Mouse (Mus musculus): ENCODE results near the gene Suclg1. TPM values are rescaled to one million over a fixed set of nuclear protein-coding genes. Genes with fewer than 3 reads are reported as not detected.

Suclg1 gene
- polyA plus RNA-seq, 1 experiment: 147 TPM

DNA sequence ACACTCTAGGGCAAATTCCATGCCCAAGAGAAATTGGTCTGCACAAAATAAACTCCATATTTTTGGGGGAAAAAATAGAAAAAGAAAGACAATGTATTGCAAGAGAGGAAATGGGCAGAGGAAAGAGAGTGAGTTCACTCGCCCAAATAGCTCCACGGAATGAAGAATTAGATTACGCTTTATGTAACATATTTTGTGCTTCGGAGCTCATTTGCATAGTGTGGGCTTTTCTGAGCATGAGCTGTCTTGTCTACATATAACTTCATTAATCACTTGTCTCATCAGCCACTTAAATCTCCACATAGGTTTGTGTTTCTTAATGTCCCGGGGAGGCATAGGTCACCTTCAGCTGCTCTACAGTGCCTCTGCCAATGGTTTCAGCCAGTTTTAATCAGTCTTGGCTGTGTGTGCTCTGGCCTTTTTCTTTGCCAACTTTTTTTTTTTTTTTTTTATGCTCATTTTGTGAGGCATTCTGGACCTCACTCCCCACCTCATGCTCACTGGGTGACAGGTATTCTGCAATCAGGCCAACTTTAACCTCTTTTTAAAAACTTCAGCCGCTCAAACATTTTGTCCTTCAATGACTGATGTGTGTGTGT is 13.8 kb upstream of the Suclg1 start:
- TF ChIP-seq E2F4 (IDR thresholded peaks at IDR 0.05; ENCODE audit: insufficient read depth): no peak
- TF ChIP-seq MAX (IDR thresholded peaks at IDR 0.05; ENCODE audit: low read depth): no peak
- TF ChIP-seq POLR2AphosphoS2 (IDR thresholded peaks at IDR 0.05; ENCODE audit: insufficient read length, low read depth): no peak
- no peak for TF ChIP-seq USF1 (IDR thresholded peaks at IDR 0.05; ENCODE audit: low read depth)
- TF ChIP-seq MYOG (IDR thresholded peaks at IDR 0.05; ENCODE audit: control insufficient read depth in 1 of 3, insufficient read depth in 1 of 3, insufficient read length in 2 of 3, low read depth in 2 of 3): no peak
- no peak for TF ChIP-seq TCF12 (IDR thresholded peaks at IDR 0.05; ENCODE audit: insufficient read depth, poor library complexity, severe bottlenecking)
- no peak for TF ChIP-seq MYOD1 (IDR thresholded peaks at IDR 0.05; ENCODE audit: control insufficient read depth in 1 of 3, insufficient read length in 2 of 3, low read depth in 2 of 3)
- no peak for TF ChIP-seq POLR2A (IDR thresholded peaks at IDR 0.05; ENCODE audit: insufficient read length, low read depth)
- no peak for TF ChIP-seq REST (IDR thresholded peaks at IDR 0.05; ENCODE audit: insufficient read depth, insufficient read length)
- TF ChIP-seq TCF3 (IDR thresholded peaks at IDR 0.05; ENCODE audit: insufficient read length, low read depth): no peak
- TF ChIP-seq SRF (IDR thresholded peaks at IDR 0.05; ENCODE audit: control insufficient read depth, insufficient read length, low read depth): no peak
- no peak for TF ChIP-seq CEBPB (IDR thresholded peaks at IDR 0.05; ENCODE audit: insufficient read depth, poor library complexity, severe bottlenecking)
- no peaks in the 10 kb centered on the region for H3K27me3 ChIP-seq (ENCODE audit: control insufficient read depth, insufficient read depth, insufficient read length)
- no peak overlapping the region for H3K4me3 ChIP-seq
- no peaks in the 10 kb centered on the region for H3K79me2 ChIP-seq (ENCODE audit: control insufficient read depth, insufficient read depth)
- H3ac ChIP-seq (ENCODE audit: control insufficient read depth, insufficient read length): no peak overlapping the region
- H3K36me3 ChIP-seq (ENCODE audit: control insufficient read depth, insufficient read depth): no peaks in the 10 kb centered on the region
- H3K4me2 ChIP-seq (ENCODE audit: low read depth): no peak overlapping the region

DNA sequence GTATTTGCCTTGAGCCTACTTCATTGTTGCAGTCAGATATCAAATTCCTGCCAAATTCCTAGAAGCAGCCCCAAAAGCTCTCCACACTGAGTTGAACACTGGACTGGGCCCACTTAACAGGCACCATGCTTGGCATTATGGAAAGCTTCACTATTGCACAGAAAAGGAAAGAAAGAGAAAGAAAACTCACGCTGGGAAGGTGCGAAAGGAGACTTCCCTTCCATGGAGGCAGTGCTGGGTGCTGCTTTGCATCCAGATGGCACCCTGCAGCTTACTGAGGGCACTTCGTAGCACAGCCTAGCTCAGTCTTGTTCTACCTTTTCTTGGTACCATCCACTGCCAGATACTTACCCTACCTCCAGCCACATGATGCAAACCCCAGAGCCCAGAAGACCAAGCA is 12.5 kb upstream of the Suclg1 start:
- Histone ChIP-seq H3K79me2 (ENCODE audit: control insufficient read depth, insufficient read depth) (no peaks in the 10 kb centered on the region), H3K27me3 (ENCODE audit: control insufficient read depth, insufficient read depth, insufficient read length) (no peaks in the 10 kb centered on the region)

DNA sequence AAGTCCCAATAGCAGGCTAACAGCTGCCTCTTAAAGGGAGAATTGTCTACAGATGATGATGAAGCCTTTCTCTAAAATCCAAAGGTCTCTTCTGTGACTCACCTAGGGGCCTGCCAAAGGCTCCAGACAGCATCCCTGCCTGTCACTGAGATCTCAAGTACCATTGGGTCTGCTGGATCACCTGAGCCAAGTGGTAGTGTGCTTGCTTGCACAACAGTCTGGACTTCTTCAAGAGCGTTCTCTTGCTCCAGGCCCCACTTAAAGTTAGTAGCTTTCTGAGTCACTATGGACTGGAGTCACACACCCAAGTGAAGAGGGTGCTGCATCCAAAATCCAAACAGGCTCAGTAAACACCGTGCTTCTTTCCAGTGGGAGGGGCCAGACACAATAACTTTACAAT is 1.4 kb upstream of the Suclg1 start:
- H3K79me2 ChIP-seq (ENCODE audit: control insufficient read depth, insufficient read depth): peaks cover 34% of the 10 kb centered on the region
- no peak overlapping the region for H3ac ChIP-seq (ENCODE audit: control insufficient read depth, insufficient read length)
- H3K4me2 ChIP-seq (ENCODE audit: low read depth): no peak overlapping the region
- TF ChIP-seq POLR2A (IDR thresholded peaks at IDR 0.05; ENCODE audit: insufficient read length, low read depth): no peak
- no peak for TF ChIP-seq MAX (IDR thresholded peaks at IDR 0.05; ENCODE audit: low read depth)
- no peak for TF ChIP-seq E2F4 (IDR thresholded peaks at IDR 0.05; ENCODE audit: insufficient read depth)
- no peak for TF ChIP-seq REST (IDR thresholded peaks at IDR 0.05; ENCODE audit: insufficient read depth, insufficient read length)
- no peak for TF ChIP-seq TCF3 (IDR thresholded peaks at IDR 0.05; ENCODE audit: insufficient read length, low read depth)
- no peak for TF ChIP-seq SRF (IDR thresholded peaks at IDR 0.05; ENCODE audit: control insufficient read depth, insufficient read length, low read depth)
- TF ChIP-seq CEBPB (IDR thresholded peaks at IDR 0.05; ENCODE audit: insufficient read depth, poor library complexity, severe bottlenecking): no peak
- no peak for TF ChIP-seq MYOG (IDR thresholded peaks at IDR 0.05; ENCODE audit: control insufficient read depth in 1 of 3, insufficient read depth in 1 of 3, insufficient read length in 2 of 3, low read depth in 2 of 3)
- no peak for TF ChIP-seq TCF12 (IDR thresholded peaks at IDR 0.05; ENCODE audit: insufficient read depth, poor library complexity, severe bottlenecking)
- TF ChIP-seq USF1 (IDR thresholded peaks at IDR 0.05; ENCODE audit: low read depth): no peak
- TF ChIP-seq MYOD1 (IDR thresholded peaks at IDR 0.05; ENCODE audit: control insufficient read depth in 1 of 3, insufficient read length in 2 of 3, low read depth in 2 of 3): no peak
- no peak for TF ChIP-seq POLR2AphosphoS2 (IDR thresholded peaks at IDR 0.05; ENCODE audit: insufficient read length, low read depth)
- no peaks in the 10 kb centered on the region for H3K27me3 ChIP-seq (ENCODE audit: control insufficient read depth, insufficient read depth, insufficient read length)
- no peak overlapping the region for H3K4me3 ChIP-seq
- no peaks in the 10 kb centered on the region for H3K36me3 ChIP-seq (ENCODE audit: control insufficient read depth, insufficient read depth)

More for the DNA sequence above, 12.5 kb upstream of the Suclg1 start:
- TF ChIP-seq E2F4 (IDR thresholded peaks at IDR 0.05; ENCODE audit: insufficient read depth) (no peak), POLR2A (IDR thresholded peaks at IDR 0.05; ENCODE audit: insufficient read length, low read depth) (no peak), USF1 (IDR thresholded peaks at IDR 0.05; ENCODE audit: low read depth) (no peak), MYOG (IDR thresholded peaks at IDR 0.05; ENCODE audit: control insufficient read depth in 1 of 3, insufficient read depth in 1 of 3, insufficient read length in 2 of 3, low read depth in 2 of 3) (no peak), TCF12 (IDR thresholded peaks at IDR 0.05; ENCODE audit: insufficient read depth, poor library complexity, severe bottlenecking) (no peak), MYOD1 (IDR thresholded peaks at IDR 0.05; ENCODE audit: control insufficient read depth in 1 of 3, insufficient read length in 2 of 3, low read depth in 2 of 3) (no peak), REST (IDR thresholded peaks at IDR 0.05; ENCODE audit: insufficient read depth, insufficient read length) (no peak), SRF (IDR thresholded peaks at IDR 0.05; ENCODE audit: control insufficient read depth, insufficient read length, low read depth) (no peak), TCF3 (IDR thresholded peaks at IDR 0.05; ENCODE audit: insufficient read length, low read depth) (no peak), POLR2AphosphoS2 (IDR thresholded peaks at IDR 0.05; ENCODE audit: insufficient read length, low read depth) (no peak), MAX (IDR thresholded peaks at IDR 0.05; ENCODE audit: low read depth) (no peak)
- H3K4me2 ChIP-seq (ENCODE audit: low read depth): no peak overlapping the region
- no peak overlapping the region for H3K4me3 ChIP-seq
- no peak overlapping the region for H3ac ChIP-seq (ENCODE audit: control insufficient read depth, insufficient read length)
- H3K36me3 ChIP-seq (ENCODE audit: control insufficient read depth, insufficient read depth): no peaks in the 10 kb centered on the region

DNA sequence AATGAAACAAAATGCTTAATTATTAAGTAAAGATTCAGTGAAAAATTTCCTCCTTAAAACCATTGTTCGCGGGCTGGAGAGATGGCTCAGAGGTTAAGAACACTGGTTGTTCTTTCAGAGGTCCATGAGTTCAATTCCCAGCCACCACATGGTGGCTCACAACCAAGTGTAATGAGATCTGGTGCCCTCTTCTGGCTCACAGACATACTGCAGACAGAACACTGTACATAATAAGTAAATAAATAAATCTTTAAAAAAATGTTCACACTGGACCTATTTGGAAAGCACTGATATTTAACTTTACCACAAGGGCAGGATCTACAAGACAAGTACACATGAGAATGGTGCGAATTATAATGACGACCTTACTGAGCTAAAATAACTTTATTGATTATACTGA is 730 bp upstream of the Suclg1 start:
- TF ChIP-seq POLR2A (IDR thresholded peaks at IDR 0.05; ENCODE audit: insufficient read length, low read depth): no peak
- no peak for TF ChIP-seq TCF3 (IDR thresholded peaks at IDR 0.05; ENCODE audit: insufficient read length, low read depth)
- TF ChIP-seq REST (IDR thresholded peaks at IDR 0.05; ENCODE audit: insufficient read depth, insufficient read length): no peak
- TF ChIP-seq POLR2AphosphoS2 (IDR thresholded peaks at IDR 0.05; ENCODE audit: insufficient read length, low read depth): no peak
- TF ChIP-seq MYOG (IDR thresholded peaks at IDR 0.05; ENCODE audit: control insufficient read depth in 1 of 3, insufficient read depth in 1 of 3, insufficient read length in 2 of 3, low read depth in 2 of 3): no peak
- no peak for TF ChIP-seq CEBPB (IDR thresholded peaks at IDR 0.05; ENCODE audit: insufficient read depth, poor library complexity, severe bottlenecking)
- TF ChIP-seq MYOD1 (IDR thresholded peaks at IDR 0.05; ENCODE audit: control insufficient read depth in 1 of 3, insufficient read length in 2 of 3, low read depth in 2 of 3): no peak
- no peak for TF ChIP-seq TCF12 (IDR thresholded peaks at IDR 0.05; ENCODE audit: insufficient read depth, poor library complexity, severe bottlenecking)
- TF ChIP-seq E2F4 (IDR thresholded peaks at IDR 0.05; ENCODE audit: insufficient read depth): no peak
- TF ChIP-seq USF1 (IDR thresholded peaks at IDR 0.05; ENCODE audit: low read depth): no peak
- TF ChIP-seq SRF (IDR thresholded peaks at IDR 0.05; ENCODE audit: control insufficient read depth, insufficient read length, low read depth): no peak
- TF ChIP-seq MAX (IDR thresholded peaks at IDR 0.05; ENCODE audit: low read depth): no peak
- H3ac ChIP-seq (ENCODE audit: control insufficient read depth, insufficient read length): no peak overlapping the region
- peaks cover 40% of the 10 kb centered on the region for H3K79me2 ChIP-seq (ENCODE audit: control insufficient read depth, insufficient read depth)
- peak overlapping the region; percentile 79 for H3K4me3 ChIP-seq
- no peaks in the 10 kb centered on the region for H3K36me3 ChIP-seq (ENCODE audit: control insufficient read depth, insufficient read depth)
- peak overlapping the region; percentile 93 for H3K4me2 ChIP-seq (ENCODE audit: low read depth)
- H3K27me3 ChIP-seq (ENCODE audit: control insufficient read depth, insufficient read depth, insufficient read length): no peaks in the 10 kb centered on the region
